Mouse (Mus musculus) CD8-positive naive resting alpha-beta T cell, adult 2 months (primary cell): ENCODE data around the gene Taar6.

Experiments used
- DNase-seq, 2 experiments: peaks; one replicate each; pipeline ENCODE4 v3.0.0; 2022; ENCODE audit warnings: low read depth in 2 of 2, low spot score in 2 of 2

Gene Taar6

GRCm38 (mm10) chr10:23985546-23985945 is at the start of gene Taar6:
Gene Taar6, minus strand, starts transcription at chr10:23985646.
- no peak for DNase-seq

GRCm38 (mm10) chr10:24031347-24031746 is 45.9 kb upstream of the Taar6 start:
- DNase-seq: no peak

GRCm38 (mm10) chr10:24026922-24027321 is 41.5 kb upstream of the Taar6 start, which contains the start of gene Taar7d:
Gene Taar7d, plus strand, starts transcription at chr10:24027222.
- DNase-seq: no peak

GRCm38 (mm10) chr10:24008143-24008542 is 22.7 kb upstream of the Taar6 start:
- DNase-seq: no peak

GRCm38 (mm10) chr10:24007034-24007433 is 21.6 kb upstream of the Taar6 start:
- DNase-seq: no peak

GRCm38 (mm10) chr10:24006442-24006841 is 21.0 kb upstream of the Taar6 start:
- DNase-seq: no peak

- DNase-seq: no peak
Measured at GRCm38 (mm10) chr10:23999639-24000038, 14.2 kb upstream of the Taar6 start, which contains the start of gene Taar7b. Gene Taar7b, plus strand, starts transcription at chr10:23999939.

- DNase-seq: no peak
Measured at GRCm38 (mm10) chr10:23993381-23993780, 7.9 kb upstream of the Taar6 start, which contains the start of gene Taar7a. Gene Taar7a, minus strand, starts transcription at chr10:23993481.

GRCm38 (mm10) chr10:23986419-23986818 is 973 bp upstream of the Taar6 start:
- no peak for DNase-seq

- peak; percentile 9 to 11 for DNase-seq
Measured at GRCm38 (mm10) chr10:23978901-23979705, 6.3 kb downstream of the Taar6 start.

GRCm38 (mm10) chr10:23977958-23978357 is 7.5 kb downstream of the Taar6 start:
- DNase-seq: no peak

- no peak for DNase-seq
Measured at GRCm38 (mm10) chr10:23971256-23971655, 14.2 kb downstream of the Taar6 start.

GRCm38 (mm10) chr10:23970656-23971165 is 14.7 kb downstream of the Taar6 start, which contains the start of gene Taar5:
Gene Taar5, plus strand, starts transcription at chr10:23970706.
- DNase-seq: no peak

- DNase-seq: no peak
Measured at GRCm38 (mm10) chr10:23964921-23965610, 20.4 kb downstream of the Taar6 start.

GRCm38 (mm10) chr10:23963444-23963843 is 22.0 kb downstream of the Taar6 start:
- DNase-seq: no peak

GRCm38 (mm10) chr10:23960444-23960915 is 25.0 kb downstream of the Taar6 start, which contains the start of gene Taar4:
Gene Taar4, plus strand, starts transcription at chr10:23960494.
- no peak for DNase-seq

- no peak for DNase-seq
Measured at GRCm38 (mm10) chr10:23959071-23959470, 26.4 kb downstream of the Taar6 start.

GRCm38 (mm10) chr10:23951714-23952113 is 33.7 kb downstream of the Taar6 start:
- no peak for DNase-seq

- DNase-seq: no peak
Measured at GRCm38 (mm10) chr10:23949508-23950005, 35.9 kb downstream of the Taar6 start, which contains the start of gene Taar3. Gene Taar3, plus strand, starts transcription at chr10:23949558.

- DNase-seq: no peak
Measured at GRCm38 (mm10) chr10:23948026-23948425, 37.4 kb downstream of the Taar6 start.

- DNase-seq: no peak
Measured at GRCm38 (mm10) chr10:23942465-23942864, 43.0 kb downstream of the Taar6 start.
